Mouse (Mus musculus) cortical plate, adult 2 months (tissue): ENCODE results near the gene Porcn.

Source experiments
- CTCF ChIP-seq: fragments of 200-500 bp; IDR thresholded peaks from 2 replicates; pipeline ENCODE4 v1.5.1; 2011; ENCODE audit warnings: mild to moderate bottlenecking, control low read depth, low read length; ENCODE audit not compliant: insufficient read depth; ENCODE audit errors: extremely low read depth
- POLR2A ChIP-seq: fragments of 200-500 bp; IDR thresholded peaks from 2 replicates; pipeline ENCODE4 v1.6.1; 2011; ENCODE audit warnings: mild to moderate bottlenecking, low read length, control low read depth; ENCODE audit not compliant: insufficient read depth; ENCODE audit errors: extremely low read depth

DNA sequence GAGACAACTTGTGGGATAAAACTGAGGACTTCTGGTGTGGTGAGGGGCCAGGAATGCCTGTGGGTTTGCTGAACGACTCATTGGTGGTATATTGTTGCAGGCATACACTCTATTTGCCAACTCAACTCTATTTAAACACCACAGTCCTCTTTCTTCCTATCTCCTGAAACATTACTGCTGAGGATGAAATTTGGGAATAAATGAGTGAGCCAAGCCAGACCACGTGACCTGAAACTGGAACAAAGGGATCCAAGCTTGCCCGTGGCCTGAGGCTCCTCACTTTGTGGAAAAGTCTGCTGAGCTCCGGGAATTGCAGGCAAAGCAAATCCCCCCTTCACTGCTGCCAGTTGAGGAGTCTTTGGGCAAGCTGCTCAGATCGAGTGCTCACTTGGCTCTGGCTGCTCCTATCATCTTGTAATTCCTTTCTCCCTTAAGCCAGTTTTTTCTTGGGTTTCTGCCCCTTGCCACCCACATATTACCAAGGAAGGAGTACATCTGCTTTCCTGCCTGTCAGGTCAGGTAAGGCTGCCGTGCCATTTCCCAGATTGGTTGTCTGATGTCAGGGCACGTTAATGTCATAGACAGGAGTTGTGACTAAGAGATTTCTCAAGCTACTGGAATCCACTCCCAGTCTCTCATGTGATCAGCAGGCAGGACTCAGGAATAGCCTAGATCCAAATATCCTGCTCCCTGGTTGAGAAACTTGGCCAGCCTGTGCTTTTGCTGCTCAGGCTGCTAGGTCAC is 16.5 kb upstream of the Porcn start:
- TF ChIP-seq CTCF (no peak), POLR2A (no peak)
